Mouse (Mus musculus): ENCODE results near the gene Fbxw14.
"Not testable (repeated sequence)": the region's sequence is repeated elsewhere in the genome, so short reads cannot be mapped to it uniquely, and the experiment has no call there.

Gene Fbxw14

GRCm38 (mm10) chr9:109287576-109287975, at the start of gene Fbxw14:
Fbxw14 (minus strand) TSS chr9:109287676.
- not testable (repeated sequence) for DNase-seq (ENCODE audit: low spot score in 2 of 2)

GRCm38 (mm10) chr9:109263041-109263440, 24.4 kb downstream of the Fbxw14 start:
- peak; percentile 28 to 37 for DNase-seq (ENCODE audit: low spot score in 2 of 2)

- no peak for DNase-seq (ENCODE audit: low spot score in 2 of 2)
Measured at GRCm38 (mm10) chr9:109234654-109235053, 52.8 kb downstream of the Fbxw14 start, which contains the start of gene Fbxw20. Fbxw20 (minus strand) TSS chr9:109234754.

Data from right cerebral cortex, postnatal 10 days (tissue).